Mouse (Mus musculus) thymus, postnatal 10 days (tissue): ENCODE results near the gene Il4i1.

Experiments used
- DNase-seq, 2 experiments: peaks; one replicate each; pipeline ENCODE4 v3.0.0; 2021; ENCODE audit warnings: low spot score in 2 of 2

Gene Il4i1

DNA sequence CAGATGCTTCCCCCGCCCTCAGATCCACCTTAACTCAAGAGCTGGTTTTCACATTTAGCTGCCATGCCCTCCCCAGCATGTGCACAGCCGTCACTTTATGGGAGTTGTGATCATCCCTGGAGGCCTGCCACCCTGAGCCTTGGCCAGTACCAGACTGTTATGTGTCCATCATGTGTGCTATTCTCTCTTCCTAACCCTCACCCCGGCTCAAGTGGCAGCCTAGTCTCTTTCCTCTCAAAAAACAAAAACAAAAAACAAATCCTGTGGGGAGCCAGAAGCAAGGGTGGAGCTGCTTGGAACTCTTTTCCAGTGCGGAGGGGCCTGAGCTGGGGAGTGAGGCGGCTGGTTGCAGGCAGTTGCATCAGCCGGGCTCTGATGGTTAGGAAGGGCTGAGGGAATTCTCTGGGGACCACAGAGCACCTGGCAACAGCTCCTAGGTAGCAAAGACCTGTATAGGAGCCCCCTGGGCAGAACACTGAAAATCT, 2.6 kb downstream of the Il4i1 start:
- DNase-seq: no peak

DNA sequence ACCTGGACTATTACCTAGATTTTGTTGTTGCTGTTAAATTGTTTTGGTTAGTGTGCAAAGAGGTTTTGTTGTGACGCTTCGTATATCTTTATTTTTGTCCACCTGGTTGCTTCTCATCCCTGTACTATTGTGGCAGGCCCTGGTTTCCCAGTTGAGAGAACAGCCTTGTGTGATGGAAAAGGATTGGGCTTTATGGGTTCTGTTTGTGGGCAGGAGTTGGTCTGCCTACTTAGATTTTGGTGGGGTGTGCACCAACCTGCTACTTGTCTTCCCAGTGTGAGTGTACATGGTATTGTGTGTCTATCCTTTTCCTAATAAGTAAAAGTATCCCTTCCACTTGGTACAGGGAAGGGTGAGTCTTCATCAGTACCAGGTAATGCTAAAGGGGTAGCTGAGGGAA, 3.2 kb downstream of the Il4i1 start:
- no peak for DNase-seq

DNA sequence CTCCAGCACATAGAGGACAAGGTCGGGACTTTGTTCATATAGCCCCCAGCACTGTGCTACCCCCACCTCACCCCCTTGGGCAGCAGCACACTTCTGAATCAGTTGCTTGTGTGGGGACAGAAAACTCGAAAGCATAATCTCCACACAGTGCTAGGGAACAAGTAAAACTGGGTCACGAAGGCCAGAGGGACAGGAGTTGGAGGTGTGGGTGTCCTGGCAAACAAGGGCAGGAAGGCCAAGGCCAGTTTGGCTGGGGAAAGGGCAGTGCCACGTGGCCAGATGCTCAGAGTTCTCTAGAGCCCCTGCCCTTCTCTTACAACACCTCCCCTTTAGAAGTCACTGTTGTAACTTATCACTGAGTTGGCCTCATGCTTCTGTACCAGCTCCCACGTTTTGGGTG, 3.7 kb downstream of the Il4i1 start:
- no peak for DNase-seq

DNA sequence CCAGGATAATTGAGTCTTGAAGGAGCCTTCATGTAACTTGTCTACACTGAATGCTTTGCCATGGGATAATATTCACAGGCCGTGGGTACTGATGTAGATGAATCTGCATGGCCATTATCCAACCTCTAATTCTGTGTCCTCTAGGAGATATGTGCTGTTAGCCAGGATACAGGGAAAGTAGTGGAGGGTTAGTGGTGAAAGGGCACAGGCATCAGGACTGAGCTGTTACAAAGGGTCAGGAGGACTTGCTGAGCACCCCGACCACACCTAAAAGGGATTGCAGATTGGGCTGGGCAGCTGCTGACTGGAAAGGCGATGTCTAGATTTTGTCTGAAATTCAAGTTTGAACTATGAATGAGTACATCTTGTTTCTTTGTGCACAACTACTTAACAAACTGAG, 4.3 kb downstream of the Il4i1 start:
- no peak for DNase-seq

DNA sequence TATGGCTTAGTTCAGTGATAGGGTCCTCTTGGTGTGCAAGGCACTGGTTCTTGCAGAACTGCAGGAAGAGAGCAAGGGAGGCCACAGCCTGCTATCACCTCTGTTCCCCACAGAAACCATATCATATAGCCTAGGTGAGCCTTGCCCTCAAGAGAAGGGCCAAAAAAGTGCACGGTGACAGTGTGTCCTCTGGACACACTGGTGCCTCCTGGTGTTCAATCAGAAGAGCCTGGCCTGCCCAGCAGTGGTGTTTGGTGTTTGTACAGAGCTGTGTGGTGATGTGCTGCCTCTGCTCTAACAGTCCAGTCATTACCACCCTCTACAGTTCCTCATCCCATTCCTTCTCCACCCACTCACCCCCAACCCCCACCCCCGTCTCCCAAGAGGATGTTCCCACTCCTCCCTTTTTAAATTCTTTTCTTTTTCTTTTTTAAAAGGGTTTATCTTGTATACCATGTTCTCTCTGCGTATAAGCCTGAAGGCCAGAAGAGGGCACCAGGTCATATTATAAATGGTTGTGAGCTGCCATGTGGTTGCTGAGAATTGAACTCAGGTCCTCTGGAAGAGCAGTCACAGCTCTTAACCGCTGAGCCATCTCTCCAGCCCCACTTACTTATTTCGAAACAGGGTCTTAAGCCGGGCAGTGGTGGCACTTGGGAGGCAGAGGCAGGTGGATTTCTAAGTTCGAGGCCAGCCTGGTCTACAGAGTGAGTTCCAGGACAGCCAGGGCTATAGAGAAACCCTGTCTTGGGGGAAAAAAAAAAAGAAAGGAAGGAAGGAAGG, 5.7 kb downstream of the Il4i1 start:
- DNase-seq: no peak

DNA sequence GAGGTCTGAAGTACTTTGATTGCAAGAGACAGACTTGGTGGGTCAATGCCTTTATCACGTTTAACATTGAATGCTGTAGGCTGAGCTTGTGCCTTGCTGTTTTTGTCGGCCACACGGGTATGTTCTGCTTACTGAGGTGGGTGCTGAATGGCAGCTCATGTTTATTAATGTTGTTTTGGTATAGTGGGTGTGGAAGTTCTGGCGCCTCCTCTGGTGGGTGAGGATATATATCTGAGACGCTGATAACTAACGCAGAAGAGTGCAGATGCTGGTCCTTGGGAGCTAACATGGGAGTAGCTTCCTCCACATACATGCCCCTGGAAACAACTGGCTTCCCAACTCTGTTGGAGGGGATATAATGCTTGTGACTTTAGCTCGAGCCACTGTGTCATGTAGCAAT, 7.2 kb downstream of the Il4i1 start:
- no peak for DNase-seq

DNA sequence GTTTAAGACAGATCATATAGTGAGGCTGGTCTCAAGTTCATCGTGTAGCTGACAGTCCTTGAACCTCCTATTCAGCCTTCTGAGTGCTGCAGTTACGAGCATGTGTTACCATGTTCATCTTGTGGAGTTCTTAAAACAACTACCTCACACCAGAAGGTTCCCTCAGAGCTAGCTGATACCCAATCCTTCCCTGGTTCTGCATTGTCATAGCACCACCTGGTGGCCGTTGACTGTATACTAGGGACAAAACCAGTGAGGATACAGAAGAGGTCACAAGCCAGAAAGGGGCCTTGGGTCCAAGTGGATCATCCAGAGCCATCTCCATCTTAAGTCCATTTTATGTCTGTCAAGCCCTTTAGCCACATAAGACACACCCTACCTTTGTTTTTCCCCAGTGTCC, 8.7 kb downstream of the Il4i1 start:
- peak; percentile 62 to 86 for DNase-seq

DNA sequence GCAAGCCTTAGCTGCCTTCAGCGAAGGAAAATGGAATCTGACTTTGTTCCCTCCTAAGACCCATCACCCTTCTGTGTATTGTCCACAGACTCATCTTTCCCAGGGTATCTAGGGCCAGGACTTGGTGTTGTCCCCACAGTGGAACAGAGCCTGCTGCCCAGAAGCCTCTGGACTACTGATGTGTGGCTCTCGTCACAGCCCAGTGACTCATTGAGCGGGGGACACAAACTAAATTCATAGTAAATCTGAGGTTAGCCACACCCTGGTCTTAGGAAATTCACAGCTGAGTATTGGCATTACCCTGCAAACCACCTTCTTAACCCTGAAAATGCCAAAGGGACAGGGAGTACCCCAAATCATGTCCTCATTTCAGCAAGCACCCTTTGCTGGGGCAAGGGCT, 10.6 kb downstream of the Il4i1 start:
- DNase-seq: no peak

DNA sequence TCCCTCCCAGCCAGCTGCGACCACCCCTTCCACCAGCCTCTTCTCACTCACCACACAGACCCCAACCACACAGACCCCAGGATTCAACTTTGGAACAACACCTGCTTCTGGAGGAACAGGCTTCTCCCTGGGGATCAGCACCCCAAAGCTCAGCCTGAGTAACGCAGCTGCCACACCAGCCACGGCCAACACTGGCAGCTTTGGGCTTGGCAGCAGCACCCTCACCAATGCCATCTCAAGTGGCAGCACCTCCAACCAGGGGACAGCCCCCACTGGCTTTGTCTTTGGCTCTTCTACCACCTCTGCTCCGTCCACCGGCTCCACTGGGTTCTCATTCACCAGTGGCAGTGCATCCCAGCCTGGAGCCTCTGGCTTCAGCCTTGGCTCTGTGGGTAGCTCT, 12.5 kb downstream of the Il4i1 start:
- DNase-seq: no peak

DNA sequence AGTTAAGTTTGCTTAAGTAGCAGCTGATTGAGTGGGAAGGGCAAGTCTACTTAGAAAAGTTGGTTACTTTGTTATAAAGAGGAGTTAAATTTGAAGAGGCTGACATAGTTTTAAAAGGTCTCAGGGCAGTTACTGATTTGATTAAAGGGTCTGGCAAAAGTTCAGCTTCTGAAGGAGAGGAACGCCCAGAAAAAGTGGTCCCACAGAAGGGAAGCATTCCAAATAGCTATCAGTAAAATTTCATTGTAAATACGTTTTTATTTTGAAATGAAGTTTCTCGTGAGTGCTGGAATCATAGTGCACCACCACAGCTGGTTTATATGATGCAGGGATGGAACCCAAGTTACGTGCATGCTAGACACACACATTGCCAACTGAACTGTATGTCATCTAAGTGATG, 16.6 kb downstream of the Il4i1 start:
- DNase-seq: no peak

DNA sequence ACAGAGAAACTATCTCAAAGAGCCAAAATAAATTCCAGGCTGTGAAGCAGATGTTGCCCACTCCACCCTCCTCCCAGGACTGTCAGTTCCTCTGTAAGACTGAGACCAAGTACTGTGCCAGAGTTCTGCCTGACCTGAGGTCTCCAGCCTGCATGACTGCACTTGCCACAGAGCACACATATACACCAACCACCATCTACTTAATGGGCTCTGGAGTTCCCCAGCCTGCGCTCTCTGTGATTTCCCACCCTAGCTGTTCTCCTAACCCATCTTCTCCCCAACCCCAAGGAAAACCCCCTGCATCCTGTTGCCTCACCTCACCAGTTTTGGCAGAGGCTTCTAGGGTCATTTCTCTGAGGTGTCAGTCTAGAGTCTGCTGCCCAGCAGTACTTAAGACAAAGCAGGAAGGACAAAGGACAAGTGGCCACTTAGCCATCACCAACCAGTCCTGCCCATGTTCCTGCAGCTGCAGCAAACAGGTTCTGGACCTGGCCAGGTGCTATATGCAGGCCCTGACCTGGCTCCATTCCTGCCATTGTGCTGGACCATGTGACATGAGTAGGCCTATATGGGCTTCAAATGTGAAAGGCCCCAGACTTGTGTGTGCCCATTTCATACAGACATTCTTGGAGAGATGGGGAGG, 19.3 kb downstream of the Il4i1 start:
- no peak for DNase-seq

DNA sequence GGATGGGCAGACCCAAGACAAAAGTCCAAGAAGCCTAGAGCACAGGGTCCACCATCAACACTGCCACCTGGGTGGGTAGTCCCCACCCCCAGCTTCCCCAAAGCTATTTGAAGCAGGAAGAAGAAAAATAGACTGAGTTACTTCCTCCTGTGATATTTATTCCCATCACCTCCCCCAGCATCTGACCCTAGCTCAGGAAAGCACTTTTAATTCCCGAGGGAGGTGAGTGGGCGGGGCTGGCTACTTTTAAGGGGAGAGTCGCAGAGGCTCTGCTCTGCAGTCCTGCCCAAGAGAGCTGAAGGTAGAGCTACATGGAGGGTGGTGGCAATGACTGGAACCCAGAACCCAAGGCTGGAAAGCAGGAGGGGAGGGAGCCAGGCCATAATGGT, 19.8 kb downstream of the Il4i1 start:
- DNase-seq: no peak

DNA sequence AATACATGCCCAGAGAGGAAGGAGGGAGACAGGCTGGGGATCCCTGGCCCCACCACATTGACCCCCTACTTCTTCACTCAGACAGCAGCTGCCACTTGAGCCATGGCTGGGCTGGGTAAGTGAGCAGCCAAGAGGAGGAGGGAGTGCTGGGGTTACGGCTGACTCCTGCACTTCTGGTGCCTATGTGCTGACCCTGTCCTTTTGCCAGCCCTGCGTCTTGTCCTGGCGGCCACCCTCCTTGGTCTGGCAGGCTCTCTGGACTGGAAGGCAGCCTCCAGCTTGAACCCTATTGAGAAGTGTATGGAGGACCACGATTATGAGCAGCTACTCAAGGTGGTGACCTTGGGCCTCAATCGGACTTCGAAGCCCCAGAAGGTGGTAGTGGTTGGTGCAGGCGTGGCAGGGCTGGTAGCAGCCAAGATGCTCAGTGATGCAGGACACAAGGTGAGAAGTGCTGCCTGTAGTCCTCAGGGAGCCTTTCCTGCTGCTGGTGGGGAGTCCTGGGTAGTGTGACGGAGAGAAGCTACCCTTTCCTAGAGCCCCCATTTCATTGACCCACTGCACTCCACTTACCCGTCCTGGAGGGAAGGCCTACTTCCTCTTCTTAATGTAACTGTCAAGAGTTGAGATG, 20.4 kb downstream of the Il4i1 start:
- DNase-seq: no peak

DNA sequence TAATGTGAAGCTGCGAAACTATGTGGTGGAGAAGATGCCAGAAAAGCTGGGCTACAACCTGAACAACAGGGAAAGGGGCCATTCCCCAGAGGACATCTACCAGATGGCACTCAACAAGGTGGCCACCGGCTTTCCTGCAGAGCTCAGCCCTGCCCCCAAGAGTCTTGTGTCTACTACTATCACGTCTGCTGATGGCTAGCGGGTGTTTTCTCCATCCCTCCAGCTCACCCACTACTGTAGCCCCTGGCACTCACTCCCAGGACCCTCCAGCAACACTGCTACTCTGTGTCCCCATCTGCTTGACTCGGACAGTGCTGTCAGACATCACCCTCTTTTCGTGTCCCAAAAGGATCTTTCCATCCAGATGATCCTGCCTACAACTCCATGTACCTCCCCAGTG, 21.9 kb downstream of the Il4i1 start:
- DNase-seq: no peak

DNA sequence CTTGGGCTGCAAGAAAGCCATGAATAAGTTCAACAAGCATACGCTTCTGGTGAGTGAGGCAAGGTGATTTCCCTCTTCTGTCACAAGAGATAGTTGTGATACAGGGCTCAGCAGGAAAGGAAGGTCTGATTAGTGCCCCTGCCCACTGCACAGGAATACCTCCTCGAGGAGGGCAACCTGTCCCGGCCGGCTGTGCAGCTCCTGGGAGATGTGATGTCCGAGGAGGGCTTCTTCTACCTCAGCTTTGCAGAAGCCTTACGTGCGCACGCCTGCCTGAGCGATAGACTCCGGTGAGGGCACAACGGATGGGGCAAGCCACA, 22.9 kb downstream of the Il4i1 start:
- no peak for DNase-seq

DNA sequence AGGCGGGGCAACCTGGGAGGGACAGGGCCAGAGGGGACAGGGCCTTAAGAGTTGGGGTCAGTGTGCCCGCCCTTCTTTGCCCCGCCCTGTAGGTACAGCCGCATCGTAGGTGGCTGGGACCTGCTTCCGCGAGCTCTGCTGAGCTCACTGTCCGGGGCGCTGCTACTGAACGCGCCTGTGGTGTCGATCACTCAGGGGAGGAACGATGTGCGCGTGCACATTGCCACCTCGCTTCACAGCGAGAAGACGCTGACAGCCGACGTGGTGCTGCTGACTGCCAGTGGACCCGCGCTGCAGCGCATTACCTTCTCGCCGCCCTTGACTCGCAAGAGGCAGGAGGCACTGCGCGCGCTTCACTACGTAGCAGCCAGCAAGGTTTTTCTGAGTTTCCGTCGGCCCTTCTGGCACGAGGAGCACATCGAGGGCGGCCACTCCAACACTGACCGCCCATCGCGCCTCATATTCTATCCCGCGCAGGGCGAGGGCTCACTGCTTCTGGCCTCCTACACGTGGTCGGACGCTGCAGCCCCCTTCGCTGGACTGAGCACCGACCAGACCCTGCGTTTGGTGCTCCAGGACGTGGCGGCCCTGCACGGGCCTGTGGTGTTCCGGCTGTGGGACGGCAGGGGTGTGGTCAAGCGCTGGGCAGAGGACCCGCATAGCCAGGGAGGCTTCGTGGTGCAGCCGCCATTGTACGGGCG, 23.5 kb downstream of the Il4i1 start:
- DNase-seq: peak in 1 of 2 experiments; percentile 46

DNA sequence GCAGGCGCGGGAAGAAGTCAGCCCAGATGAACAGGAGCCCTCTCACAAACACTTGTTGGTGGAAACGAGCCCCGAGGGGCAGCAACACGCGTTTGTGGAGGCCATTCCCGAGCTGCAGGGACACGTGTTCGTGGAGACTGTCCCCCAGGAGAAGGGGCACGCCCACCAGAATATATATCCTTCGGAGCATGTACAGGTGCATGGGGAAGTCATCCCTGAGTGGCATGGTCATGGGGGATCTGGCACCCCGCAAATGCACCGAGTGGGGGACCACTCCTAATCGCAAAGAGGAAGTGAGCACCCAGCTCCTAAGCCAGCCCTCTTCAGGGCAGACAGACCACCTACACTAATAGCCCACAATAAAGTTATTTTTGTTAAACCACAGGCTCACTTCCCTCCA, 24.2 kb downstream of the Il4i1 start:
- no peak for DNase-seq

DNA sequence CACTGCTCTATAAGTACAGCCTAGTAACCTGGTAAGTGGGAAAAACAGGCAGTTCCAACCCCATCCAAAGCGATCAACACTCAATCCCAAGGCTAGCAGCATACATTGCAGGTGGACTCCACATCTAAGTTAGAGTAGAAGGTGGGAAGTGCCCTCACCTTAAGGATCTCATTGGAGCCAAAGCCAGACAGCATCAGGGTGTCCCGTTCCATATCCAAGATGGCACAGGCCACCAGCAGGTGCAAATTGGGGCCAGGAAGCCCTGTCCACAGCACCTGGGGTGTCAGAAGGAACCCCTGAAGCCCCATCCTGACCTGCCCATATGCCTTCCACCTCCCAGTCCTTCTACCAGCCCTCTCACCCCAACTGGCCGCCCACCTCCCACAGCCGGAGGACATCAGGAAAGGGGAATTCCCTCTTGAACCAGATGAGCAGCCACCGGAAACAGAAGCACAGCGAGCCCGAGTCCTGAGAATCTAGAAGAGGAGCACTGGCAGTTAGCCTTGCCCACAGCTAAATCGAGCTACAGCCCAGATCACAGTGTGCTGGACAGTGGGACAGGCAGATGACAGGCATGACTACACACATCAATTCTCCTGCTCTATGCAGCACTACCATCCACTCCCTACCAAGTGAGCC, 25.8 kb downstream of the Il4i1 start:
- no peak for DNase-seq

DNA sequence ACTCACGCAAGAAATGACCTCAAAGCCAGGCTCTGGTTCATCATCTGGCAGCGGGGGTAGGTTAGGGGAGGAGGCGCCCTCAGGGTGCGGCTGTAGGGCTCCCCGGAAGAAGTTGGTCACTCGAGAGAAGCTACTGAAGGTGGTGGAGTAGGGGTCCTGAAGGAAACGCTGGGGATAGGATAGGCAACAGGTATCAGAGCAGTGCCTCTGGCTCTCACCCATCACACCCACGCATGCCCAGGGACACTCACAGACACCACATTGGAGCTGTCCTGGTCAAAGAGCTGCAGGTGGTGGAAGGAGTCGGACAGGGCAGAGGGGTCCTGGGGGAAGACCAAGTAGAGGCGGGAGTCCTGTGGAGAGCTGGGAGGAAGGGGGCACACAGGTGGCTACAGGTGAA, 28.8 kb downstream of the Il4i1 start:
- no peak for DNase-seq

DNA sequence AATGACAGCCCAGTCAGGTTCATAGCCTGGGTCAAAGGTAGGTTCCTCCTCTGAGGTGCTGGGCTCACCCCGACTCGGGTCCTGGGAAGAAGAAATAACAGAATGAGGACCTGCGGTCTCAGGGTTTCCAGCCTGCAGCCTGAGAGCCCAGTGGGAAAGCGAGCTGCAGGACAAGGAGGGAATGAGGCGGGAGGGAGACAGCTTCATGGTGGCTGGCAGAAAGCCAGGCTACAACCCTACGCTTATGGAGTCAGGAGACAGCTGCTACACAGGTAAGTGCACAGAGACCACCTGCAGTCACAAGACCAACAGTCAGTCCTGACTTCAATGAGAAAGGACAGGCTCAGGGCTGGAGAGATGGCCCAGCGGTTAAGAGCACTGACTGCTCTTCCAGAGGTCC, 30.6 kb downstream of the Il4i1 start:
- DNase-seq: no peak

DNA sequence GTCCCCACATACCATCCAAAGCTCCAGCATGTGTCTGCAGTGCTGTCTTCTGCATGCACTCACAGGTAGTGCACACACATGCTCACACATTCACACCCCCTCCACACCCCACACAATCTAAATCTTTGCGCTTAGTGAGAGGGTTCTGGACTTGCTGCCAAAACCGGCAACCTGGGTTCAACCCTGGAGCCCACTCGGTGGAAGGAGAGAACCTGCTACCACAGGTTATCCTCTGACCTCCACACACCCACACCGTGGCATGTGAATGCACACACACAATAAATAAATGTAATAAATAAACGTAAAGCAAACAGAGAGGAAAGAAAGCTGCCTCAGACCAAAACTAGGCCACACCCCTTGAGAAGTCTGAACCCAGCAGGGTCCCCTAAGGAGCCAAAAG, 31.6 kb downstream of the Il4i1 start:
- DNase-seq: no peak
